Mouse (Mus musculus): Measurements from ENCODE around the gene Fez1. TPM values are rescaled to one million over a fixed set of nuclear protein-coding genes. Genes with fewer than 3 reads are reported as not detected.

The Fez1 gene
- polyA plus RNA-seq, 1 experiment from 2014 or later = 0.15 TPM

GRCm38 (mm10) chr9:36916915-36917314 lies 95.3 kb downstream of the Fez1 start:
- no peaks in the 10 kb centered on the region for H3K36me3 ChIP-seq (replicated peaks; ENCODE audit: insufficient read depth, low read length)
- no peak for DNase-seq
- no peak overlapping the region for H3K27ac ChIP-seq (ENCODE audit: low read depth)
- H3K4me3 ChIP-seq (ENCODE audit: low read depth, low read length) = no peak overlapping the region
- H3K4me1 ChIP-seq (ENCODE audit: insufficient read depth) = no peaks in the 10 kb centered on the region
- H3K9me3 ChIP-seq (ENCODE audit: low read length) = no peaks in the 10 kb centered on the region
- no peaks in the 10 kb centered on the region for H3K27me3 ChIP-seq (ENCODE audit: insufficient read depth, low read length)
- TF ChIP-seq EP300 (IDR thresholded peaks at IDR 0.05; ENCODE audit: low read depth) (no peak), CTCF (IDR thresholded peaks at IDR 0.05; ENCODE audit: low read depth) (no peak)
- WGBS (ENCODE audit: insufficient replicate concordance) = 57% methylated on average over 5 of the region's 5 CpGs
- no peak overlapping the region for H3K9ac ChIP-seq (replicated peaks)
- ATAC-seq = no peak
- no peak overlapping the region for H3K4me2 ChIP-seq (ENCODE audit: low read depth, low read length)

GRCm38 (mm10) chr9:36918582-36918981 lies 96.9 kb downstream of the Fez1 start:
- H3K36me3 ChIP-seq (replicated peaks; ENCODE audit: insufficient read depth, low read length) = no peaks in the 10 kb centered on the region
- H3K27me3 ChIP-seq (ENCODE audit: insufficient read depth, low read length) = no peaks in the 10 kb centered on the region
- TF ChIP-seq CTCF (IDR thresholded peaks at IDR 0.05; ENCODE audit: low read depth) (no peak), EP300 (IDR thresholded peaks at IDR 0.05; ENCODE audit: low read depth) (no peak)
- 52% methylated on average over 3 of the region's 3 CpGs for WGBS (ENCODE audit: insufficient replicate concordance)
- DNase-seq = no peak
- no peaks in the 10 kb centered on the region for H3K9me3 ChIP-seq (ENCODE audit: low read length)
- H3K9ac ChIP-seq (replicated peaks) = no peak overlapping the region
- no peaks in the 10 kb centered on the region for H3K4me1 ChIP-seq (ENCODE audit: insufficient read depth)
- H3K27ac ChIP-seq (ENCODE audit: low read depth) = no peak overlapping the region
- no peak overlapping the region for H3K4me2 ChIP-seq (ENCODE audit: low read depth, low read length)
- ATAC-seq = no peak
- no peak overlapping the region for H3K4me3 ChIP-seq (ENCODE audit: low read depth, low read length)

- no peak overlapping the region for H3K4me3 ChIP-seq (ENCODE audit: low read depth, low read length)
- H3K27ac ChIP-seq (ENCODE audit: low read depth) = no peak overlapping the region
- H3K4me2 ChIP-seq (ENCODE audit: low read depth, low read length) = no peak overlapping the region
- H3K4me1 ChIP-seq (ENCODE audit: insufficient read depth) = no peaks in the 10 kb centered on the region
- 44% methylated on average over 4 of the region's 4 CpGs for WGBS (ENCODE audit: insufficient replicate concordance)
- no peaks in the 10 kb centered on the region for H3K36me3 ChIP-seq (replicated peaks; ENCODE audit: insufficient read depth, low read length)
- H3K9ac ChIP-seq (replicated peaks) = no peak overlapping the region
- ATAC-seq (no peak), DNase-seq (no peak)
- H3K27me3 ChIP-seq (ENCODE audit: insufficient read depth, low read length) = no peaks in the 10 kb centered on the region
- TF ChIP-seq EP300 (IDR thresholded peaks at IDR 0.05; ENCODE audit: low read depth) (no peak), CTCF (IDR thresholded peaks at IDR 0.05; ENCODE audit: low read depth) (no peak)
- H3K9me3 ChIP-seq (ENCODE audit: low read length) = no peaks in the 10 kb centered on the region
Measured at GRCm38 (mm10) chr9:36919472-36919871, 97.8 kb downstream of the Fez1 start.

- Histone ChIP-seq H3K9ac (replicated peaks) (no peak overlapping the region), H3K9me3 (ENCODE audit: low read length) (no peaks in the 10 kb centered on the region), H3K4me3 (ENCODE audit: low read depth, low read length) (no peak overlapping the region), H3K4me1 (ENCODE audit: insufficient read depth) (no peaks in the 10 kb centered on the region), H3K27ac (ENCODE audit: low read depth) (no peak overlapping the region), H3K27me3 (ENCODE audit: insufficient read depth, low read length) (no peaks in the 10 kb centered on the region), H3K36me3 (replicated peaks; ENCODE audit: insufficient read depth, low read length) (no peaks in the 10 kb centered on the region), H3K4me2 (ENCODE audit: low read depth, low read length) (no peak overlapping the region)
- ATAC-seq = no peak
- 71% methylated on average over 13 of the region's 13 CpGs for WGBS (ENCODE audit: insufficient replicate concordance)
- TF ChIP-seq EP300 (IDR thresholded peaks at IDR 0.05; ENCODE audit: low read depth) (no peak), CTCF (IDR thresholded peaks at IDR 0.05; ENCODE audit: low read depth) (no peak)
- no peak for DNase-seq
Measured at GRCm38 (mm10) chr9:36921718-36922415, 100.2 kb downstream of the Fez1 start.

GRCm38 (mm10) chr9:36923753-36924152 lies 102.1 kb downstream of the Fez1 start:
- 69% methylated on average over 5 of the region's 5 CpGs for WGBS (ENCODE audit: insufficient replicate concordance)
- H3K9ac ChIP-seq (replicated peaks) = no peak overlapping the region
- H3K27me3 ChIP-seq (ENCODE audit: insufficient read depth, low read length) = no peaks in the 10 kb centered on the region
- H3K4me2 ChIP-seq (ENCODE audit: low read depth, low read length) = no peak overlapping the region
- no peaks in the 10 kb centered on the region for H3K36me3 ChIP-seq (replicated peaks; ENCODE audit: insufficient read depth, low read length)
- no peak for DNase-seq
- H3K27ac ChIP-seq (ENCODE audit: low read depth) = no peak overlapping the region
- H3K4me3 ChIP-seq (ENCODE audit: low read depth, low read length) = no peak overlapping the region
- TF ChIP-seq EP300 (IDR thresholded peaks at IDR 0.05; ENCODE audit: low read depth) (no peak), CTCF (IDR thresholded peaks at IDR 0.05; ENCODE audit: low read depth) (no peak)
- no peaks in the 10 kb centered on the region for H3K4me1 ChIP-seq (ENCODE audit: insufficient read depth)
- H3K9me3 ChIP-seq (ENCODE audit: low read length) = no peaks in the 10 kb centered on the region
- no peak for ATAC-seq

Other genes starting within 250 kb of the Fez1 start
- gene Gm17689, start 239.2 kb upstream of the Fez1 start, polyA plus RNA-seq (2015; fragmentation: Nextera tagmentation; extraction: Ambion mirVana) = not detected in 2 replicates
- gene A630095E13Rik, start 178.5 kb upstream of the Fez1 start, polyA plus RNA-seq (2015; fragmentation: Nextera tagmentation; extraction: Ambion mirVana) = not detected in 2 replicates
- gene Acrv1, start 128.6 kb upstream of the Fez1 start, polyA plus RNA-seq (2015; fragmentation: Nextera tagmentation; extraction: Ambion mirVana) = not detected in 2 replicates
- gene Chek1, start 94.8 kb upstream of the Fez1 start, polyA plus RNA-seq (2015; fragmentation: Nextera tagmentation; extraction: Ambion mirVana) = 6.2 and 7.8 TPM in 2 replicates
- gene Stt3a, start 54.2 kb upstream of the Fez1 start, polyA plus RNA-seq (2015; fragmentation: Nextera tagmentation; extraction: Ambion mirVana) = 99.9 and 113 TPM in 2 replicates
- 61.6 and 62.5 TPM in 2 replicates for gene Ei24, start 24.5 kb upstream of the Fez1 start, polyA plus RNA-seq (2015; fragmentation: Nextera tagmentation; extraction: Ambion mirVana)